Mouse (Mus musculus): ENCODE measurements around the gene Atox1. TPM values are rescaled to one million over a fixed set of nuclear protein-coding genes. Genes with fewer than 3 reads are reported as not detected.

Gene Atox1
- total RNA-seq, 2 experiments from 2014 or later = 41.3 to 45.4 TPM

DNA sequence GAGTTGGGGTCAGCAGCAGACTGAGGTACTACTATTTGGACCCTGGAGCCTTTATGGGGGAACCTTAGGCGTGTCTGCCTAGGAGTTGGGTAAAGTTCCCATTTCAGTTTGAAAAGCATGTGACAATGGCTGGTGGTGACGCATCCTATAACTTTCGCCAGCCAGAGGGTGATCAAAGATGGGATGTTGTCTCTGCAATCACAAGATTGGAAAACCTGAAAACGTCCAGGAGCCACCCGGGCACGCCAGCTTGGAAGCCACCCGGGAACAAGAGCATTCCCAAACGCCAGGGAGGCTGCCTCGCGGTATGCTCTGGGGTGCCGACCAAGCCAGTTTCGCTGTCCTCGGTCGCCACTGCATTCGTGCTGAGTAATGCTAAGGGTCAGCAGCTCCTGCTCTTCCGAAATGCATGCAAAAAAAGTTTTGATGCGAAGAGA lies 7.6 kb upstream of the Atox1 start:
- intact Hi-C loops (cut with DNase I) = no loop called here
- DNase-seq = peak; percentile 72
- H3K27ac ChIP-seq = peak overlapping the region; percentile 94
- TF ChIP-seq CTCF (IDR thresholded peaks at IDR 0.05) = no peak
- peak overlapping the region; percentile 80 for H3K4me3 ChIP-seq

DNA sequence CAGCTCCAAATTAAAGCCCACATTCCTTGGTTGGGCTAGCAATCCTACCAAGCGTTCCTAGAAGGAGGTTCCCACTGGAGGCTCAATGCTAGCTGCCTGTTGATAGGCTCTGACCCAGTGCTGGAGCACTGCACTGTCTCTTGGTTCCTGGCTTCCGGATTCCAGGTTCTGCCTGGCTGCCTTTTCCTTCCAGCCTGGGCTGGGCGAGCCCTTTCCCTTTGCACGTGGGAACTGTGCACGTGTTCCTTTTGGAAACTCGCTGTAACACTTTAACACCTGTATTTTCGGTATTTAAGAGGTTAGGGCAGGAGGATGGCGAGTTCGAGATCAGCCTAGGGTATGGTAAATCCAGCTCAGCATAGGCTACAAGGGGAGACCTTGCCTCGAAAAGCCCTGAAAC lies 7.0 kb upstream of the Atox1 start:
- peak; percentile 41 for DNase-seq
- no peak for TF ChIP-seq CTCF (IDR thresholded peaks at IDR 0.05)
- H3K4me3 ChIP-seq = peak overlapping the region; percentile 80
- intact Hi-C loops (cut with DNase I) = no loop called here
- peak overlapping the region; percentile 94 for H3K27ac ChIP-seq

DNA sequence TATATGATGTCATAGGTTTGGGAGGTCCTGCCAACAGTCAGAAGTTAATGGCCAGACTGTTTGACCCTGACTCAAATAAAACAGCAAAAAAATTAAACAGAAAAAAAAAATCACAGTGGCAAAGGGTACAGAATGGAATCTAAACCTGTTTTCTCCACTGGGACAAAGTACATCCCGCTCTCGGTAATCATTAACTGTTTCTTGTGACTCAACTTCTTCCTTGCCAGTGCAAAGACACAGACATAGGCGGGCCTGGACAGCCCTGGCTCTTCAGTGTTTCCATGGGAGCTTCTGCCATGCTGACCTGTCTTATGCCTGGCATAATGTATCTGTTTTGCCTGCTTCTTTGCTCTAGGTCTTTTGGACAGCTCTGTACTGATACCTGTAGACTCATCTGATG lies 4.1 kb upstream of the Atox1 start:
- Histone ChIP-seq H3K4me3 (no peak overlapping the region), H3K27ac (no peak overlapping the region)
- peak; percentile 11 for DNase-seq
- no peak for TF ChIP-seq CTCF (IDR thresholded peaks at IDR 0.05)
- intact Hi-C loops (cut with DNase I) = no loop called here

DNA sequence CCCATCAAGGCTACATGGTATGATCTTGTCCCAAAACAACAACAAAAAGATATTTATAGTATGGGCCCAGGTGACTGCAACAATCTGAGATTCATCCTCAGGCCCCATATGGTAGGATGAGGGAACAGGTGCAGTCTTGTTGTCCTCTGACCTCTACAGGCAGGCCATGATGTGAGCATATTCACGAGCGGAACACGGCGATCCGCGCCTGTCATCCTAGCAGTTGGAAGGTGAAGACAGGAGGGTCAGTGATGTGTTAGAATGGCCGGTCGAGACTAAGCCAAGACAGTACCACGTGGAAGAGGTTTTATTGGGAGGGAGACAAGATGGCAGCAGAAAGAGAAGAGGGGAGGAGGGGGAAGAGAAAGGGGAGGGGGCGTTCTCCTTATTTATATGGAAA lies 3.7 kb upstream of the Atox1 start:
- Histone ChIP-seq H3K27ac (no peak overlapping the region), H3K4me3 (no peak overlapping the region)
- TF ChIP-seq CTCF (IDR thresholded peaks at IDR 0.05) = no peak
- DNase-seq = peak; percentile 7
- intact Hi-C loops (cut with DNase I) = no loop called here

DNA sequence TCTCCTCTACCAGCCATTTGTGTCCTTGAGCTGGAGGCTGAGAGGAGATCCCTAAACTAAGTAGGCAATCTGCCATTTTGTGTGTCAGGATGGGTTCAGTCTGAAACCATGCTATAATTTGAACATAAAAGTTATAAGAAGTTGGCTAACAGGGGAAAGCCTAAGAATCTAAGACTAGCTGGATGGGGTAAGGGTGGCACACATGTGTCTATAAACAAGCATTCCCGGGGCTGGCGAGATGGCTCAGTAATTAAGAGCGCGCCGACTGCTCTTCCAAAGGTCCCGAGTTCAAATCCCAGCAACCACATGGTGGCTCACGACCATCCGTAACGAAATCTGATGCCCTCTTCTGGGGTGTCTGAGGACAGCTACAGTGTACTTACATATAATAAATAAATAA lies 1.1 kb upstream of the Atox1 start:
- Histone ChIP-seq H3K4me3 (no peak overlapping the region), H3K27ac (peak overlapping the region; percentile 91)
- intact Hi-C loops (cut with DNase I) = no loop called here
- no peak for DNase-seq
- no peak for TF ChIP-seq CTCF (IDR thresholded peaks at IDR 0.05)

DNA sequence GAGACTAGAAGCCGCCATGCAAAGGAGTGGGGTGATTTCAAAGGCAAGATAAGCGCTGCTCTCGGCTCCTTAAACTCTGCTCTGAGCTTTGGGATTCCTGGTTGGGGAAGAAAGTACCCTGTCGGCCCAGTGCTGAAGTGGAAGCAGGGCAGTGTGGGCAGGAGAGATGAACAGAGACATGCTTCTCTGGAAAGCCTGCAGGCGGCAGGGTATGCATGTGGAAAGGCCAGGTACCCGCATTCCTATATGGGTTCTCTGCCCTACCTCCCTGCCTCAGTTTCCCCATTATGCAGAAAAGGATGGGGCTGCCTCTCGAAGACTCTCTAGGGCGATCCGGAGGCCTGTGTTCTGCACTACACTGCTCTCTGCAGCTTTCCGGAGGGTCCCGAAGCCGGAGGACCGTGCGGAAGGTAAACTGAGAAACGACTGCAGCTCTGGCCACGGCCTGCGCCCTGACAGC lies 450 bp downstream of the Atox1 start:
- intact Hi-C loops (cut with DNase I) = no loop called here
- peak overlapping the region; percentile 91 for H3K27ac ChIP-seq
- DNase-seq = no peak
- H3K4me3 ChIP-seq = peak overlapping the region; percentile 92
- peak; percentile 44 for TF ChIP-seq CTCF (IDR thresholded peaks at IDR 0.05)

DNA sequence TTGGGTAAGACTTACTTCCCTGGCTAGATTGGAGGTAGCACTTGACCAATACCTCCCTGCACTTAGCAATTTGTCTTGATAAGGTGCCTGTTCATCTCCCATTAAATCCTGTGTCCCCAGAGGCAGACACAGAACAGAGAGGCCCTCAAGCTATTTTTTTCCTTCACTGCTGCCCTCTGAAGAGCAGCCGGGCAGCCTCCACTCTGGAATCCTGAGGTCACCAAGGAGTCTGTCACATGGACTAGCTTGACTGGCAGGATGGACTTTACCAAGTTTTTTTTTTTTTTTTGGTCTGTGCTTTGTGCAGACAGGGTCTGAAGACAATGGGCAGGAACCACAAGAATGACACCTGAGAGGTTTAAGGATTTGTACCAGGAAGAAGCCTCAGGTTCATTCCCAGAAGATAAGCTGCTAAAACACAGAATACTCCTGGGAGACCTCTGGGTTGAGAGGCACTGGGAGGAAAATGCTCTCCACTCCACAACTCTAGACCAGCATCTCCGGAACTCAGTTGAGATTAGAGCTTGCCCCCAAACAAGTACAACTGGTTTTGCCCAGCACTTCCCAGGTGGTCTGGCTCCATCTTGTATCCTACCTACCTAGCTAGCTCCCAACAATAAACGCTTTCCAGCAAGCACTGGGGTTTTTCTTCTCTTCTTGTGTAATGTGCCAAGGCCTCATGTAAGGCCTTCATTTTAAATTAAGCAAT lies 1.0 kb downstream of the Atox1 start:
- no peak for TF ChIP-seq CTCF (IDR thresholded peaks at IDR 0.05)
- DNase-seq = peak; percentile 5
- H3K27ac ChIP-seq = peak overlapping the region; percentile 91
- intact Hi-C loops (cut with DNase I) = no loop called here
- peak overlapping the region; percentile 92 for H3K4me3 ChIP-seq

DNA sequence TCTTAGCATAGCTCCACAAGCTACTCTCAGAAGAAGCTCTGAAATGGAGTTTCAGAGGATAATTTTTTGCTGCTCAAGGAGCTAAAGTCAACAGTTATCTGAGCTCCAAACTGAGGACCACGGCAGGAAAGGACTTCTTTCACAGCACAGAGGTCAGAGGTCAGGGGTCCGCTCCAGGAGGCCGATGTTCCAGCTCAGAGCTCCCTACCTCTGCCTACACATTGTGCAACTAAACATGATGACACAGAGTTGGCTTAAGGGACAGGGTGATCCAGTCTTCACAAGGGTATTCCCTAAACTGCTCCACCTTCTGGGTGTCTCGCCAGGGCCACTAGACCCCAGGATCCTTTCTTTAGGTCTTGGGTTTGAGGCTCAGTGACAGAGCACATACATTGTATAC lies 2.5 kb downstream of the Atox1 start:
- intact Hi-C loops (cut with DNase I) = no loop called here
- H3K27ac ChIP-seq = peak overlapping the region; percentile 28
- no peak for TF ChIP-seq CTCF (IDR thresholded peaks at IDR 0.05)
- DNase-seq = no peak
- peak overlapping the region; percentile 13; the same call in 1 of the 2 replicates for H3K4me3 ChIP-seq

DNA sequence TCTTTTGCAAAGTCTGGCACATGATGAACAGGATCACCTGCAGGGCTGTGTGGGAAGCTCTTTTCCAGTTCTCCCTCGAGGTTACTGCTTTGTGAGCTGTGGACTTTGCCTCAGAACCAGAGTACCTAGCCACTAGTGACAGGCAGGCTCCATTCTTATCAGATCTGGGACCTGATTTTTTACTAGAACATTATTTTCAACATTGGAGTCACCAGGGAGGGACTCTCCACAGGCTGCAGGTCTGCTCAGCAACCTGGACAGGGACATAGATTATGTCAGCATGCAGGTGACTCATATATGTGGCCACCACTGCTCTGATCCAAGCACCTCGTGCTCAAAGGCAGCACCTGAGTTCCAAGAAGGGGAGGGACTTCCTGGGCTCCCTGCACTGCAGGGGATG lies 5.9 kb downstream of the Atox1 start:
- H3K27ac ChIP-seq = peak overlapping the region; percentile 56
- intact Hi-C loops (cut with DNase I) = no loop called here
- H3K4me3 ChIP-seq = no peak overlapping the region
- TF ChIP-seq CTCF (IDR thresholded peaks at IDR 0.05) = no peak
- no peak for DNase-seq

DNA sequence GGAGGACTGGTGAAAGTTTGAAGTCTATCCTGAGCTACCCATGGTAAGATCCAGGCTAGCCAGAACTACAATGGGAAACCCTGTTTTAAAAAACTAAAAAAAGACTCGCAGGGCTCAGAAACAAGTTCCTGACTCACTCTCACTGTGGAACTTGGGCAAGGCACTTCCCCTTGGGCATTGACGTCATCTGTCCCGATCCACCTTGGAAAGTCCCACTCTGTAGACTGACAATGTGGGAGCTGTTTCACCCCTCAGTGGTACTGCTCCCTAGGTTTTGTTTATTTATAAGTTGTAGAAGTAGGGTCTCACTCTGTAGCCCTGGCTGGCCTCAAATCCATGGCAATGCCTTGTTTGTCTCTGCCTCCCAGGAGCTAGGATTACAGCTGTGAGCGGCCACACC lies 7.4 kb downstream of the Atox1 start:
- H3K27ac ChIP-seq = peak overlapping the region; percentile 76
- DNase-seq = peak; percentile 63
- H3K4me3 ChIP-seq = no peak overlapping the region
- intact Hi-C loops (cut with DNase I) = no loop called here
- TF ChIP-seq CTCF (IDR thresholded peaks at IDR 0.05) = no peak

DNA sequence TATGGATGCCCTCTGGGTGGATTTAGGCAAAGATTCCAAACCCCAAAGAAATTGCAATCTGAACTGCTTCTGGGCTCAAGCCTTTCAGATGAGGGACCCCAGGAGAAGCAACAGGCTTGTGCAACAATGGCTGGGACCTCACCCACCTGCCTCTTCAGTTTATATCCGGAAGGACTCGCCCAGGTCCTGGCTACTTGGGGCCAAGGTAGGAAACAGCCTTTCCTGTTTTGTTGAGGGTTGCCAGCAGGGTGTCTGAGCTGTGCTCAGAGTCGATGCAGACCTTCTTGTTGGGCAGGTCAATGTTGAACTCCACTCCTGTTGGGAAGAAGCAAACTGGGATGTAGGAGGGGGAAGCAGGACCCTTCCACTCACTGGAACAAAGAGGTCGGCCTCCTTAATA lies 10.7 kb downstream of the Atox1 start:
- Histone ChIP-seq H3K27ac (peak overlapping the region; percentile 81), H3K4me3 (peak overlapping the region; percentile 32)
- intact Hi-C loops (cut with DNase I) = no loop called here
- no peak for TF ChIP-seq CTCF (IDR thresholded peaks at IDR 0.05)
- DNase-seq = no peak

DNA sequence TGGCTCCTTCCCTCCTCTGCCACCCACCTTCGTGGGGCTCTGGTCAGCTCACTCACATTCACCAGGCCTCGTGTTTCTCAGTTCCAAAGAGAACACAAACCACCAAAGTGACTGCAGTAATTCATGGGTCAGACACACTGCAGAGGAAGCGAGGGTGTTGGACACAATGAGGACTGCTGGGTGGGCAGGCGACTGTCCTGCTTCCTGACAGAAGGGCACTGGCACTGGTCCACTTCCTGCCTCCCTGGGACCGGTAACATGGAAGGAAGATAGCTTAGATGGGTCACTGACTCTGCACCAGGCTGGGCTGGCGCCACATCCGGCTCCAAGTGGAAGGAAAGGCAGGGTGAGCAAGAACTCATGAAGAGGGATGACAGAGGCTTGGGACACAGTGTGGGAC lies 11.5 kb downstream of the Atox1 start:
- 0 out of 2 replicates have a peak overlapping the region, but pooled peaks have one; percentile 32 for H3K4me3 ChIP-seq
- DNase-seq = peak; percentile 37
- intact Hi-C loops (cut with DNase I) = no loop called here
- TF ChIP-seq CTCF (IDR thresholded peaks at IDR 0.05) = no peak
- H3K27ac ChIP-seq = peak overlapping the region; percentile 81

DNA sequence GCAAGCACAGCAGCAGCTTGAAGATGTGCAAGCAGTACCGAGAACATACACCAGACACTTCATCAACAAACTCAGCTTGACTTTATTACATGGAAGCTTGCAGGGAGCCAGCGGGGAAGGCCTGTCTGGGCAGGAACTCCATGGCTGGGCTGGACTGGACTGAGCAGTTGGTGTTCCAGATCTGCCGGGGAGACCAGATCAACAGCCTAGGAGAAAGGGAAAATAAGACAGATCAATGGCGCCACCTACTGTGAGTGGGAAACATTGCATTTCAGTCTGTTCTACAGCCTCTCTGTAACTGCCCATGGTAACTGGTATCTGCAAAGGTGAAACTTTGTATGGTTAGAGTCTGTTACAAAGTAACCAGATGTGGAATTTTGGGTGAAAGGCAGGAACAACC lies 14.5 kb downstream of the Atox1 start:
- TF ChIP-seq CTCF (IDR thresholded peaks at IDR 0.05) = peak; percentile 88
- peak overlapping the region; percentile 68 for H3K27ac ChIP-seq
- no peak overlapping the region for H3K4me3 ChIP-seq
- peak; percentile 85 for DNase-seq
- intact Hi-C loops (cut with DNase I) = loop anchor here (1.0 kb wide), 2 partner anchors 41 to 57 kb away; no protein-coding TSS in a partner anchor

DNA sequence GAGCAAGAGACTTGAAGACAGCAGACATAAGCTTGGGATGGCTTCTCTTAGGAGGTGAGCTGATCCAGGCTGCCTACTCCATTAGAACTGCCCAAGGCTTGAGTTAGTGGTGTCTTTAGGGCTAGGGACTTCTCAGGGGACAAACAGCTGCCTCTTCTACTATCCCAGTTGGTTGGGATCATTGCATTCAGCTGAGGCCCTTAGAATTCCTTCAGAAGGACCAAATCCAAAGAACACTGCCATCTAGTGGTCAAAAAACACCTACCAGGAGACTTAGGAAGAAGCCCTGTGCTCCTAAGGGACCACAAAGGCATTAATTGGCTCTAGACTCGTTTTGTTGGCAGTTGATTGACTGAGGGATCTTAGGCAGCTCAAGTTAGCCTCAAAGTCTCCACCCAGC lies 16.3 kb downstream of the Atox1 start:
- peak overlapping the region; percentile 68 for H3K27ac ChIP-seq
- no peak for DNase-seq
- peak; percentile 86 for TF ChIP-seq CTCF (IDR thresholded peaks at IDR 0.05)
- intact Hi-C loops (cut with DNase I) = loop anchor here (2.0 kb wide), 1 partner anchor 240 kb away; the partner anchor contains the start of gene Slc36a1
- H3K4me3 ChIP-seq = no peak overlapping the region
